Mouse (Mus musculus) G1E (cell line): ENCODE measurements around the gene Lpgat1.

Source experiments
- CTCF ChIP-seq: IDR thresholded peaks from 2 replicates; pipeline ENCODE4 v1.5.1; 2012; ENCODE audit warnings: low read depth, low read length, inconsistent platforms, mixed read lengths
- GATA1 ChIP-seq: IDR thresholded peaks from 2 replicates; pipeline ENCODE4 v1.6.1; 2012; ENCODE audit warnings: borderline replicate concordance, low read length, inconsistent platforms, mixed read lengths
- TAL1 ChIP-seq: conservative IDR thresholded peaks from 2 replicates; pipeline ENCODE4 v1.6.1; 2012; ENCODE audit warnings: low read depth, low read length, inconsistent platforms, mixed read lengths

GRCm38 (mm10) chr1:191715150-191715549, 2.5 kb upstream of the Lpgat1 start:
- TF ChIP-seq CTCF (no peak), GATA1 (no peak), TAL1 (no peak)
